Mouse (Mus musculus): ENCODE measurements around the gene Tanc1.

Tanc1 gene

DNA sequence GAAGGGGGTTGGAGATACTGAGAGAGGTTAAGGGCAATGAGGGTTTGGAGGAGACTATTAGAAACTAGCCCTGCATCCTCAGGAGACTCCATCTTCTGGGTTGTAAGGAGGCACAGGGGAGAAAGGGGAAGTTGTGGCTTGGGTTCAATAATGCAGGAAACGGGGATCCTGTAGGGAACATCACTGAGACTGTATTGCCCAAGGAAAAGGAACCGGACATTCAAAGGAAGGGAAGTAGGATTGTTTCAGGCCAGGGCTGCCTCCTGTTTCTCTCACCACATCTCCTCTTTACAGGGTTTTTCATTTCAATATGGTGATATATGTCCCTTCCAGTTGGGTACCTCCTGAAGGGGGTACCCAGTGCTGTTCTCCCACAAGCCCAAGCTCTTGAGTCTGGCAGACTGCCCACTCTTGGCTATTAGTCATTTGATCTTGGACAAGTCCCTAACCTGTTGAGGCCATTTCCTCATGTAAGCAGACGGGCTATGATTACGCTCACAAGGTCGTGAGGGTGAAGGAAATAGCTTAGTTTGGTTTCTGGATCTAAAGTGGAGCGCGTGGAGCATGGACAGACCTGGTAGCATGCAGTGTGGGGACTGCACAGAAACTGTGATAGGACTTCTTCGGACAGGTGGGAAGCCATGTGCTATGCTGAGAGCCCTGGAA, 191.0 kb downstream of the Tanc1 start:
- no peak for DNase-seq

GRCm38 (mm10) chr2:59805595-59805994, 193.8 kb downstream of the Tanc1 start:
- no peak for DNase-seq

GRCm38 (mm10) chr2:59806038-59806437, 194.2 kb downstream of the Tanc1 start:
- no peak for DNase-seq

GRCm38 (mm10) chr2:59808608-59809007, 196.8 kb downstream of the Tanc1 start:
- DNase-seq: no peak

DNA sequence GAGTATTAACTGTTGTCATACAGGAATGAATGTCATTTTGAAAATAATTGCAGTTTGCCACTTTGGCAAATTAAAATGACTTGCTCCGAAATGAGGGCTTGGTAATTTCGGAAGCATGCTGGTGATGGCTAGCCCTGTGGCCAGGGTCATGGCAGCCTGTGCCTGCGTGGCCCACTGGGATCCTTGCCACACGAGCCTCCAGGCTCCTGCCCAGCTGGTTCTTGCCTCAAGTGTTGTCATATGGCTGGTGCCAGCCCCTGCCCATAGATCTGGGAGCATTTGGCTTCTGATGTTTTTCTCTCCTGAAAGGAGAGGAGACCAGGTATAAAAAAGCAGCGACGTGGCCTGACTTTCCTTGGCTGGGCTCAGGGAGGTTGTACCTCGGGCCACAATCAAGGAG, 198.2 kb downstream of the Tanc1 start:
- no peak for DNase-seq

- DNase-seq: no peak
Measured at GRCm38 (mm10) chr2:59811247-59811646, 199.4 kb downstream of the Tanc1 start.

- no peak for DNase-seq
Measured at GRCm38 (mm10) chr2:59812641-59813040, 200.8 kb downstream of the Tanc1 start.

GRCm38 (mm10) chr2:59813457-59813856, 201.6 kb downstream of the Tanc1 start:
- no peak for DNase-seq

DNA sequence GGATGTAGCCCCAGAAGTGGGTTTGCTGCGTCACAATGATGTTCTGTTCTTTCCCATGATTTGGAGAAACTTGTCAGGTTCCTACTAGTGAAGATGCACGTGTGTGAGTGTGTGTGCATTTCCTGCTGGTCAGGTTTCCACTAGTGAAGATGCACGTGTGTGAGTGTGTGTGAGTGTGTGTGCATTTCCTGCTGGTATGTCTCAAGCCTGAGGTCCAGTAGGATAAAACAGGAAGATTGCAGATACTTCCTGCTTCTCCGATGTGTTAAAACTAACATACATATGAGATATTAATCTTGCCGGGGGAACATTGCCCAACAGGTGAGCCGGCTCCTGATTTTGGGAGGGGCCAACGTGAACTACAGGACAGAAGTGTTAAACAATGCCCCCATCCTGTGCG, 203.2 kb downstream of the Tanc1 start:
- no peak for DNase-seq

- no peak for DNase-seq
Measured at GRCm38 (mm10) chr2:59818663-59819062, 206.8 kb downstream of the Tanc1 start.

- DNase-seq: no peak
Measured at GRCm38 (mm10) chr2:59819415-59819814, 207.6 kb downstream of the Tanc1 start.

- no peak for DNase-seq
Measured at GRCm38 (mm10) chr2:59820088-59820487, 208.2 kb downstream of the Tanc1 start.

- DNase-seq: no peak
Measured at GRCm38 (mm10) chr2:59821044-59821443, 209.2 kb downstream of the Tanc1 start.

DNA sequence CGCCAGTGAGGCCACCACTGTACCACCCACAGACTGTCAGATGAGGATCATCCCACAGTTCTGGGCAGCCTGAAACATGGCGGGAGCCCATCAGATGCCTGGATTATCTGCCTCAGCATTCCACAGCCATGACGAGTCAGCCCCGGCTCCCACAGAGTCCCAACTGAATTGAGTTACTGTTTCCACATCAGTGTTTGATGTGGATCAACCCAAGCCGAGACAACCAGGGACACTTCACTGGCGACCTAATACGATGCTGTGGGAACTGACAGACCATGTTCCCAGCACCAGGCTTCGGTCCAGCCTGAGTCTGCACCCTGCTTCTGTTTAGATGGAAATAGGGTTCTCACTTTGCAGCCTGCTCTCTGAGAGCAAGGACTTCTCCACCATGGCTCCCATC, 212.4 kb downstream of the Tanc1 start:
- no peak for DNase-seq

GRCm38 (mm10) chr2:59825380-59825779, 213.5 kb downstream of the Tanc1 start:
- DNase-seq: no peak

DNA sequence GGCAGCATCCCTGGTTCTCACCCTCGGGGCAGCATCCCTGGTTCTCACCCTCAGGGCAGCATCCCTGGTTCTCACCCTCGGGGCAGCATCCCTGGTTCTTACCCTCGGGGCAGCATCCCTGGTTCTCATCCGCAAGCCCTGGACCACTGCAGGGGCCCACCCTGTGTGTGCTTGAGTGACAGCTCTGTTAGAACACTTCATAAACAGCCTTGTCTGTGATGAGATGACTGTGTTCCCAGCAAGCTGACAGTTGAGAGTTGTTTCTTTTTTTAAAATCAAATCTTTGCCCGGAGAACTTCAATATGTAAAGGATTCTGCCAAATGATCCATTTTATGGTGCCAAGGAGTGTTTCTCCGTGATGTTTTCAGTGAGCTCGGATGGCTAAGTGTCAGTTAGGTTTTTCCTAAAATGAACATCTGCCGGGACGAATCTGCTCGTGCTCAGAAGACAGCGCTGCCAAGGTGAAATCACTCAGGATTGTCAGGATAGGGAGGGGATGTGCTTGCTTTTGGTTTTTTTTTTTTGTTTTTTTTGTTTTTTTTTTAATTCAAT, 216.3 kb downstream of the Tanc1 start:
- no peak for DNase-seq

DNA sequence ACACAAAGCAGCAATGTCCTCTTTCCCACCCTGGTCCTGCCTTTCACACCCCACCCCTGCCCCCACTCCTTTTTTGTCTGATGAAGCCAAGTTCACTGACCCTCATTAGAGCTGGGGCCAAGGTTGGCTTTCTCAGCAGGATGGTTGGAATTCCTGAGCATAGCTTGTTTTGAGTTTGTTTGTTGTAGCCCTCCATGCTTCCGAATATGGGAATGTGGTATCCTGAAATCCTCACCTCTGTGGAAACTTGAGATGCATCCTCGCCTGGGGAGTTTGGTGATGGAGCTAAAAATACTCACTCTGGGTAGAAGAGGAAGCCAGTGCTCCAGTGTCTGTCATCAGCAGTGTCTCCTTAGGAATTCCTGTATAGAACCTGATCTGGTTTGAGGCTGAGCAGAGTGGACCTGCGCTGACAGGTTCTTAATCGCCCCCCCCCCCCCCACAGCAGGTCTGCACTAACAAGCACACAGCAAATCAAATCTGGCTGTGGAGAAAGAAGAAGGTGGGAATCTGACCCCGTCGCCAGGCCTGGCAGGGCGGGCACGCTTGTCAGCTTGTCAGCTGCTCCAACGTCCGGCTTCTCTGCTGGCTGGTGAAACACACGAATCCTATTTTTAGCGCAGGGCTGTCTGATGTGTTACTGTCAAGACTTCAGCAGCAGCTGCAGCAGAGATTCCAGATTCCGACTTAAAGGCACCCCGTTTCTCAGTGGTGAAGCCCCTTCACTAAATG, 217.1 kb downstream of the Tanc1 start:
- DNase-seq: peak; percentile 50

GRCm38 (mm10) chr2:59829718-59830117, 217.9 kb downstream of the Tanc1 start:
- no peak for DNase-seq

- no peak for DNase-seq
Measured at GRCm38 (mm10) chr2:59830151-59830550, 218.3 kb downstream of the Tanc1 start.

GRCm38 (mm10) chr2:59830940-59831339, 219.1 kb downstream of the Tanc1 start:
- DNase-seq: no peak

- DNase-seq: no peak
Measured at GRCm38 (mm10) chr2:59831831-59832230, 220.0 kb downstream of the Tanc1 start.

- DNase-seq: no peak
Measured at GRCm38 (mm10) chr2:59838825-59839224, 227.0 kb downstream of the Tanc1 start.

DNA sequence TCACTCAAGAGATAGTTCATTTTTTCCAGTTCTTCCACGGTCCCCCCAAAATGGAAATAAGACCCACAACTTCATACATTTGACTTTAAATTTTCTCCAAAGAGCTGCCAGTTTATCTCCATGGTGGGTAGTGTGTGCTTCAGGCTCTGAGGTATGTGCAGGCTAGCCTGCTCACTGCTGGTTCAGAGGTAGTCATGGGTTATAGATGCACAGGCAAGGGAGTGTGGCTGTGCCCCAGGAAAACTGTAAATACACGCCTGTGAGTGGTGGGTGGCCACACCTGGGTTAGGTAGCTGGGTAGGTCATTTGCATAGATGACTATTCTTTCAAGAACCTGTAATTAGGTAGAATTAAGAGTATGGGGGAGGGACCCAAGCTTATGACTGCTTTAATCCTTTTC, 227.9 kb downstream of the Tanc1 start:
- no peak for DNase-seq

DNA sequence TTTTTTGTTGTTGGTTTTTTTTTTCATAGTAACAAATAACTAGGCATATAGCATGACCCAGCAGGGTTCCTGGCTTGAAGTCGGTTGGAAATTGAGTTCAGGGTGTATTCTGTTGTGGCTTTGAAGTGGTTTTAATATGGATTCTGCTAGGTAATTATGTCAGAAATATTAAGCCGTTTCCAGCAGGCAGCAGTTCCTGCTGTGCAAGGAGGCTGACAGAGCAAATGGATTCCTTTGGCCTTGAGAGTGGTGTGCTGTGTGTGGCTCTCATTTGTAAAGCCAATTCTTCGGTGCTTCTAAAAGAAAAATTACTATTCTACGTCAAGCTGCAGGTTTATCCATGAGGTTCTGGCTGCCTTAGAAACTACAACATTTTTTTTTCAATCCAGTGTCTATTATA, 228.3 kb downstream of the Tanc1 start:
- no peak for DNase-seq

Measured in thymus, postnatal 25 days (tissue).